Comparison of ENCODE assay signal across 7 mouse cellular contexts in genomic region chr3:101599920-101600741, GRCm38 (mm10). TPM values are rescaled to one million over a fixed set of nuclear protein-coding genes. Genes with fewer than 3 reads are reported as not detected.
DNase-seq lines count a peak whose midpoint lies in the region; ATAC-seq lines count a peak whose summit lies in the region.

No protein-coding gene starts in this region.

- ATAC-seq in forebrain, embryonic 12.5 days (ENCODE audit: low FRiP score): no peak
- no peak for ATAC-seq in limb, embryonic 15.5 days (ENCODE audit: insufficient number of reproducible peaks, low FRiP score, low TSS enrichment, low read depth)
- no peak for ATAC-seq in stomach, embryonic 16.5 days (ENCODE audit: insufficient read depth, low FRiP score)

- intact Hi-C loops in left cerebral cortex, postnatal 4 days (cut with DNase I): loop anchor here (5.0 kb wide), 1 partner anchor 207 kb away; no protein-coding TSS in a partner anchor

- no peak overlapping the region for H3K4me3 ChIP-seq in forebrain, embryonic 12.5 days (replicated peaks)
- H3K4me3 ChIP-seq in limb, embryonic 15.5 days: peak overlapping the region; percentile 5; the same call in 1 of the 2 replicates
- no peak overlapping the region for H3K4me3 ChIP-seq in stomach, embryonic 16.5 days (replicated peaks; ENCODE audit: low read length)

- peak; percentile 43 for DNase-seq in lung, postnatal 25 days (ENCODE audit: low spot score)
- DNase-seq in lung, postnatal 10 days: no peak
- DNase-seq in left cerebral cortex, postnatal 4 days: no peak
- DNase-seq in right cerebral cortex, postnatal 4 days: no peak

- peak overlapping the region; percentile 23 for H3K4me2 ChIP-seq in forebrain, embryonic 12.5 days
- peak overlapping the region; percentile 8; the same call in 1 of the 2 replicates for H3K4me2 ChIP-seq in limb, embryonic 15.5 days
- H3K4me2 ChIP-seq in stomach, embryonic 16.5 days (ENCODE audit: low read depth, low read length): peak overlapping the region; percentile 94

- H3K9ac ChIP-seq in forebrain, embryonic 12.5 days: no peak overlapping the region
- no peak overlapping the region for H3K9ac ChIP-seq in limb, embryonic 15.5 days
- H3K9ac ChIP-seq in stomach, embryonic 16.5 days (ENCODE audit: low read length): peak overlapping the region; percentile 22

- H3K27ac ChIP-seq in forebrain, embryonic 12.5 days: peak overlapping the region; percentile 56
- peak overlapping the region; percentile 76 for H3K27ac ChIP-seq in limb, embryonic 15.5 days
- H3K27ac ChIP-seq in stomach, embryonic 16.5 days (ENCODE audit: low read length): peak overlapping the region; percentile 67

- H3K4me1 ChIP-seq in forebrain, embryonic 12.5 days: peaks cover 82% of the 10 kb centered on the region
- peaks cover 66% of the 10 kb centered on the region for H3K4me1 ChIP-seq in limb, embryonic 15.5 days
- peaks cover 75% of the 10 kb centered on the region for H3K4me1 ChIP-seq in stomach, embryonic 16.5 days (ENCODE audit: control insufficient read depth, insufficient read depth, low read length)

- H3K27me3 ChIP-seq in forebrain, embryonic 12.5 days: no peaks in the 10 kb centered on the region
- no peaks in the 10 kb centered on the region for H3K27me3 ChIP-seq in limb, embryonic 15.5 days
- H3K27me3 ChIP-seq in stomach, embryonic 16.5 days (ENCODE audit: control insufficient read depth, insufficient read depth, low read length): no peaks in the 10 kb centered on the region

- no peaks in the 10 kb centered on the region for H3K36me3 ChIP-seq in forebrain, embryonic 12.5 days (replicated peaks)
- no peaks in the 10 kb centered on the region for H3K36me3 ChIP-seq in limb, embryonic 15.5 days
- no peaks in the 10 kb centered on the region for H3K36me3 ChIP-seq in stomach, embryonic 16.5 days (ENCODE audit: control insufficient read depth, insufficient read depth, low read length)

- H3K9me3 ChIP-seq in forebrain, embryonic 12.5 days: no peaks in the 10 kb centered on the region
- no peaks in the 10 kb centered on the region for H3K9me3 ChIP-seq in limb, embryonic 15.5 days
- H3K9me3 ChIP-seq in stomach, embryonic 16.5 days (replicated peaks; ENCODE audit: control insufficient read depth, low read length): no peaks in the 10 kb centered on the region

- WGBS in forebrain, embryonic 12.5 days: 24% methylated on average over 4 of the region's 4 CpGs
- WGBS in limb, embryonic 15.5 days: 14% methylated on average over 4 of the region's 4 CpGs
- WGBS in stomach, embryonic 16.5 days: 7% methylated on average over 4 of the region's 4 CpGs

RNA-seq across cellular contexts. Expression of gene Atp1a1, which starts 4.4 kb away (rescaled TPM):
- 45.0 and 51.5 TPM in 2 replicates for polyA plus RNA-seq in forebrain, embryonic 12.5 days (2016; fragmentation: Nextera tagmentation; extraction: Ambion mirVana)
- 63.5 and 78.0 TPM in 2 replicates for polyA plus RNA-seq in limb, embryonic 15.5 days (2015; fragmentation: Nextera tagmentation; extraction: Ambion mirVana)
- polyA plus RNA-seq in stomach, embryonic 16.5 days (2015; fragmentation: Nextera tagmentation; extraction: Ambion mirVana): 149 and 158 TPM in 2 replicates
- 100 to 1,000 TPM; 205 to 223 TPM for total RNA-seq in left cerebral cortex, postnatal 4 days (2021)

Comparison
In these comparisons a context has a peak if more than half of its experiments do, and no peak if none do; other contexts are left out.
1. H3K4me2 ChIP-seq: peak in every context shown above with its lines; median percentile 94 in stomach, embryonic 16.5 days; 23 in forebrain, embryonic 12.5 days; 8 in limb, embryonic 15.5 days.